Mouse (Mus musculus) megakaryocyte progenitor cell, adult 5-6 weeks (primary cell): ENCODE measurements around the gene Pank4. TPM values are rescaled to one million over a fixed set of nuclear protein-coding genes. Genes with fewer than 3 reads are reported as not detected.

Experiments used
- total RNA-seq, 2 experiments: library from RNA; stranded (forward) in 1 of 2; stranded (reverse) in 1 of 2; fragments of 157-497, 149-512 nt in 1 of 2; fragments of 200-1000 nt in 1 of 2; gene quantifications; 2 replicates each; pipeline versions ENCODE4 v1.2.3 to v1.2.4; 2015 to 2017

Pank4 gene
- total RNA-seq, 2 experiments from 2014 or later = 24.8 to 43.9 TPM

Other genes starting within 250 kb of the Pank4 start
- gene Ttc34, start 126.7 kb upstream of the Pank4 start, total RNA-seq (2015) = not detected in 2 replicates
- not detected in 2 replicates for gene Ttc34, start 126.7 kb upstream of the Pank4 start, total RNA-seq (2017)
- gene Mmel1, start 94.5 kb upstream of the Pank4 start, total RNA-seq (2015) = not detected in 2 replicates
- gene Mmel1, start 94.5 kb upstream of the Pank4 start, total RNA-seq (2017) = not detected in 2 replicates
- gene Fam213b, start 65.0 kb upstream of the Pank4 start, total RNA-seq (2015) = 5.0 and 5.6 TPM in 2 replicates
- 1.8 and 5.6 TPM in 2 replicates for gene Fam213b, start 65.0 kb upstream of the Pank4 start, total RNA-seq (2017)
- 68.4 and 89.8 TPM in 2 replicates for gene Tnfrsf14, start 35.6 kb upstream of the Pank4 start, total RNA-seq (2015)
- 58.3 and 68.2 TPM in 2 replicates for gene Tnfrsf14, start 35.6 kb upstream of the Pank4 start, total RNA-seq (2017)
- 0.64 and 0.67 TPM in 2 replicates for gene Hes5, start 3.2 kb upstream of the Pank4 start, total RNA-seq (2015)
- gene Hes5, start 3.2 kb upstream of the Pank4 start, total RNA-seq (2017) = 0.24 and 4.5 TPM in 2 replicates
- not detected in 2 replicates for gene Plch2, start 92.7 kb downstream of the Pank4 start, total RNA-seq (2015)
- not detected in 2 replicates for gene Plch2, start 92.7 kb downstream of the Pank4 start, total RNA-seq (2017)
- gene Pex10, start 102.9 kb downstream of the Pank4 start, total RNA-seq (2015) = 5.5 and 6.0 TPM in 2 replicates
- 13.8 and 18.8 TPM in 2 replicates for gene Pex10, start 102.9 kb downstream of the Pank4 start, total RNA-seq (2017)
- gene Rer1, start 122.3 kb downstream of the Pank4 start, total RNA-seq (2015) = 123 and 145 TPM in 2 replicates
- 118 and 126 TPM in 2 replicates for gene Rer1, start 122.3 kb downstream of the Pank4 start, total RNA-seq (2017)
- 0.47 and 0.81 TPM in 2 replicates for gene Morn1, start 122.5 kb downstream of the Pank4 start, total RNA-seq (2015)
- gene Morn1, start 122.5 kb downstream of the Pank4 start, total RNA-seq (2017) = 1.7 and 3.6 TPM in 2 replicates